In genomic region chr14:79393289-79393688, GRCm38 (mm10) we compare ENCODE assay signal across 27 mouse cellular contexts. TPM values are rescaled to one million over a fixed set of nuclear protein-coding genes. Genes with fewer than 3 reads are reported as not detected.
DNase-seq lines count a peak whose midpoint lies in the region; ATAC-seq lines count a peak whose summit lies in the region.
"Had no signal": no experiment of that assay in that cellular context is flagged by ENCODE, and none has a peak within 500 bp of the region (broad histone marks: within the 10 kb centered on the region; RNA-seq: fewer than 3 reads in every experiment).

No protein-coding gene starts in this region.

- peaks cover 18% of the 10 kb centered on the region for H3K4me1 ChIP-seq in midbrain, embryonic 10.5 days
- H3K4me1 ChIP-seq: intestine, embryonic 15.5 days had no signal

- peak; percentile 52 for DNase-seq in thymus, postnatal 0 days (ENCODE audit: low spot score)
- DNase-seq in thymus, postnatal 25 days, result no peak
- peak; percentile 69 for DNase-seq in CD4-positive, CD25-positive, alpha-beta regulatory T cell, adult 2 months (ENCODE audit: low read depth, low spot score)
- DNase-seq in T-cell, adult 2 months (ENCODE audit: low spot score), result peak; percentile 19
- DNase-seq in naive thymus-derived CD4-positive, alpha-beta T cell, adult 2 months (ENCODE audit: low read depth), result peak; percentile 68
- no peak for DNase-seq in right cerebral cortex, postnatal 10 days (ENCODE audit: low spot score in 2 of 2)
- no peak for DNase-seq in midbrain, embryonic 10.5 days (ENCODE audit: low spot score)
- DNase-seq: adrenal gland, adult 2 months; cerebellum, adult 11-12 months; cerebellum, postnatal 14 days; gastrocnemius, postnatal 36 days; heart, postnatal 36 days; kidney, postnatal 14 days; lung, adult 18-20 months; lung, postnatal 10 days; right cerebral cortex, adult 18-20 months; thymus, adult 18-20 months had no signal

- no peak for ATAC-seq in erythroid progenitor cell, adult 5-6 weeks (replicated peaks; ENCODE audit: low FRiP score, poor library complexity, severe bottlenecking)
- ATAC-seq: forebrain, embryonic 13.5 days; intestine, embryonic 15.5 days; liver, embryonic 12.5 days; midbrain, embryonic 15.5 days had no signal

- no peaks in the 10 kb centered on the region for H3K27me3 ChIP-seq in midbrain, embryonic 10.5 days (ENCODE audit: low read depth, poor library complexity, severe bottlenecking)
- H3K27me3 ChIP-seq: embryonic facial prominence, embryonic 12.5 days; forebrain, embryonic 13.5 days; heart, embryonic 15.5 days; hindbrain, embryonic 13.5 days; intestine, embryonic 15.5 days; liver, embryonic 12.5 days; midbrain, embryonic 15.5 days; neural tube, embryonic 13.5 days had no signal

- no peak overlapping the region for H3K27ac ChIP-seq in midbrain, embryonic 10.5 days (replicated peaks)
- H3K27ac ChIP-seq: embryonic facial prominence, embryonic 12.5 days; forebrain, embryonic 13.5 days; heart, embryonic 15.5 days; hindbrain, embryonic 13.5 days; intestine, embryonic 15.5 days; liver, embryonic 12.5 days; midbrain, embryonic 15.5 days; neural tube, embryonic 13.5 days had no signal

- 79% methylated on average over 1 of the region's 1 CpGs for WGBS in midbrain, embryonic 10.5 days

- no peak overlapping the region for H3K4me3 ChIP-seq in midbrain, embryonic 10.5 days
- H3K4me3 ChIP-seq: embryonic facial prominence, embryonic 12.5 days; erythroblast, embryonic 14.5 days; forebrain, embryonic 13.5 days; heart, embryonic 15.5 days; hindbrain, embryonic 13.5 days; intestine, embryonic 15.5 days; liver, embryonic 12.5 days; midbrain, embryonic 15.5 days; neural tube, embryonic 13.5 days had no signal

- no peaks in the 10 kb centered on the region for H3K9me3 ChIP-seq in midbrain, embryonic 10.5 days (replicated peaks)
- H3K9me3 ChIP-seq: embryonic facial prominence, embryonic 12.5 days; forebrain, embryonic 13.5 days; heart, embryonic 15.5 days; hindbrain, embryonic 13.5 days; intestine, embryonic 15.5 days; liver, embryonic 12.5 days; midbrain, embryonic 15.5 days; neural tube, embryonic 13.5 days had no signal

- 0 out of 2 replicates have a peak, but pooled peaks cover under 1% of the 10 kb centered on the region for H3K36me3 ChIP-seq in midbrain, embryonic 10.5 days
- H3K36me3 ChIP-seq: embryonic facial prominence, embryonic 12.5 days; heart, embryonic 15.5 days; hindbrain, embryonic 13.5 days; intestine, embryonic 15.5 days; liver, embryonic 12.5 days; midbrain, embryonic 15.5 days; neural tube, embryonic 13.5 days had no signal

RNA-seq across cellular contexts. Expression of gene Naa16, which starts 2.7 kb away (rescaled TPM):
- polyA plus RNA-seq in thymus, postnatal 0 days (2015; fragmentation: Nextera tagmentation; extraction: Ambion mirVana), result 59.5 and 72.6 TPM in 2 replicates
- 40.4 and 47.4 TPM in 2 replicates for polyA plus RNA-seq in midbrain, embryonic 10.5 days (2016; fragmentation: Nextera tagmentation; extraction: Ambion mirVana)
- 43.2 and 65.8 TPM in 2 replicates for total RNA-seq in erythroid progenitor cell, adult 5-6 weeks (2015; ENCODE audit: low replicate concordance)
- total RNA-seq in erythroid progenitor cell, adult 5-6 weeks (2017; ENCODE audit: low replicate concordance), result 49.9 and 60.7 TPM in 2 replicates

RNA-seq across cellular contexts. Expression of gene Mtrf1, which starts 4.3 kb away (rescaled TPM):
- polyA plus RNA-seq in thymus, postnatal 0 days (2015; fragmentation: Nextera tagmentation; extraction: Ambion mirVana), result 8.0 and 9.4 TPM in 2 replicates
- 9.4 and 11.4 TPM in 2 replicates for polyA plus RNA-seq in midbrain, embryonic 10.5 days (2016; fragmentation: Nextera tagmentation; extraction: Ambion mirVana)
- total RNA-seq in erythroid progenitor cell, adult 5-6 weeks (2015; ENCODE audit: low replicate concordance), result 0.72 and 2.1 TPM in 2 replicates
- total RNA-seq in erythroid progenitor cell, adult 5-6 weeks (2017; ENCODE audit: low replicate concordance), result 0.91 and 1.0 TPM in 2 replicates
- polyA plus RNA-seq: erythroblast, embryonic 14.5 days had no signal

RNA-seq across cellular contexts. Expression of gene Kbtbd7, which starts 33.0 kb away (rescaled TPM):
- polyA plus RNA-seq in thymus, postnatal 0 days (2015; fragmentation: Nextera tagmentation; extraction: Ambion mirVana), result 7.2 and 7.6 TPM in 2 replicates
- 12.8 and 13.5 TPM in 2 replicates for polyA plus RNA-seq in midbrain, embryonic 10.5 days (2016; fragmentation: Nextera tagmentation; extraction: Ambion mirVana)
- total RNA-seq in erythroid progenitor cell, adult 5-6 weeks (2015; ENCODE audit: low replicate concordance), result 16.6 and 21.0 TPM in 2 replicates
- 10.8 and 16.7 TPM in 2 replicates for total RNA-seq in erythroid progenitor cell, adult 5-6 weeks (2017; ENCODE audit: low replicate concordance)

RNA-seq across cellular contexts. Expression of gene Kbtbd6, which starts 58.3 kb away (rescaled TPM):
- 5.6 and 6.6 TPM in 2 replicates for polyA plus RNA-seq in thymus, postnatal 0 days (2015; fragmentation: Nextera tagmentation; extraction: Ambion mirVana)
- 5.8 and 5.9 TPM in 2 replicates for polyA plus RNA-seq in midbrain, embryonic 10.5 days (2016; fragmentation: Nextera tagmentation; extraction: Ambion mirVana)
- total RNA-seq in erythroid progenitor cell, adult 5-6 weeks (2015; ENCODE audit: low replicate concordance), result 21.3 and 29.3 TPM in 2 replicates
- 13.2 and 27.5 TPM in 2 replicates for total RNA-seq in erythroid progenitor cell, adult 5-6 weeks (2017; ENCODE audit: low replicate concordance)

Comparison
In these comparisons a context has a peak if more than half of its experiments do, and no peak if none do; other contexts are left out.
1. DNase-seq: peak in thymus, postnatal 0 days (single experiment), CD4-positive, CD25-positive, alpha-beta regulatory T cell, adult 2 months (single experiment), T-cell, adult 2 months (single experiment) and naive thymus-derived CD4-positive, alpha-beta T cell, adult 2 months (single experiment); none in thymus, postnatal 25 days (single experiment), right cerebral cortex, postnatal 10 days (0 of 2) and midbrain, embryonic 10.5 days (single experiment).